Mouse (Mus musculus) heart, postnatal 0 days (tissue): ENCODE results near the gene Pde7b. TPM values are rescaled to one million over a fixed set of nuclear protein-coding genes. Genes with fewer than 3 reads are reported as not detected.

Source experiments
- ATAC-seq: fragments of 200-750 bp; cut with Nextera tagmentation; 2 replicates; pipeline ENCODE4 v1.8.0; 2017; ENCODE audit warnings: low read depth, moderate number of reproducible peaks, moderate library complexity; ENCODE audit not compliant: insufficient read depth
- DNase-seq: peaks from one replicate; pipeline ENCODE4 v3.0.0-alpha.2; 2016; ENCODE audit warnings: low spot score
- H3K27ac ChIP-seq: fragments of 300-500 bp; sonication (generic); 2 replicates; pipeline ENCODE4 v1.5.1; 2014; ENCODE audit warnings: low read depth, mild to moderate bottlenecking
- H3K27me3 ChIP-seq: fragments of 300-500 bp; sonication (generic); 2 replicates; pipeline ENCODE4 v1.6.1; 2014; ENCODE audit warnings: low read length, mixed read lengths; ENCODE audit not compliant: control insufficient read depth, insufficient read depth
- H3K36me3 ChIP-seq: fragments of 300-500 bp; sonication (generic); replicated peaks from 2 replicates; pipeline ENCODE4 v1.6.1; 2014; ENCODE audit warnings: low read length, mixed read lengths; ENCODE audit not compliant: control insufficient read depth, insufficient read depth
- H3K4me1 ChIP-seq: fragments of 300-500 bp; sonication (generic); 2 replicates; pipeline ENCODE4 v1.6.1; 2014; ENCODE audit warnings: antibody characterized with exemption; ENCODE audit not compliant: control insufficient read depth, insufficient read depth
- H3K4me2 ChIP-seq: fragments of 300-500 bp; sonication (generic); 2 replicates; pipeline ENCODE4 v1.6.1; 2014; ENCODE audit warnings: low read depth, mild to moderate bottlenecking, low read length, moderate library complexity
- H3K4me3 ChIP-seq: fragments of 300-500 bp; sonication (generic); 2 replicates; pipeline ENCODE4 v1.5.1; 2014; ENCODE audit warnings: low read depth, low read length
- H3K9ac ChIP-seq: fragments of 300-500 bp; sonication (generic); replicated peaks from 2 replicates; pipeline ENCODE4 v1.6.1; 2014; ENCODE audit warnings: low read depth, low read length, mixed read lengths
- H3K9me3 ChIP-seq: fragments of 300-500 bp; sonication (generic); replicated peaks from 2 replicates; pipeline ENCODE4 v1.6.1; 2016; ENCODE audit warnings: low read length; ENCODE audit not compliant: control insufficient read depth
- CTCF ChIP-seq: IDR thresholded peaks from 2 replicates; pipeline ENCODE4 v1.5.1; 2016; ENCODE audit warnings: antibody characterized with exemption, control low read depth, low read depth
- EP300 ChIP-seq: IDR thresholded peaks from 2 replicates; pipeline ENCODE4 v1.6.1; 2016; ENCODE audit warnings: antibody characterized with exemption, low read depth
- WGBS: fragments of 180-500 bp; shearing (Covaris S2); extraction: QIAGEN DNeasy Blood & Tissue Kit; methylation state at CpG from one replicate; pipeline ENCODE4 v1.1.7; 2014; 5-methylcytosine and 5-hydroxymethylcytosine counted together
- polyA plus RNA-seq: library from polyadenylated mRNA; unstranded; fragments of >200 nt; fragmentation: Nextera tagmentation; extraction: Ambion mirVana; gene quantifications from 2 replicates; pipeline ENCODE4 v1.2.1, GENCODE M21; 2015
- total RNA-seq: library from RNA; depleted of rRNA; stranded (reverse); fragments of >200 nt; gene quantifications from 2 replicates; pipeline ENCODE4 v1.2.3, GENCODE M21; 2014; ENCODE audit warnings: low replicate concordance

Gene Pde7b
- total and polyA plus RNA-seq, 2 experiments from 2014 or later, result 5.0 to 11.8 TPM

DNA sequence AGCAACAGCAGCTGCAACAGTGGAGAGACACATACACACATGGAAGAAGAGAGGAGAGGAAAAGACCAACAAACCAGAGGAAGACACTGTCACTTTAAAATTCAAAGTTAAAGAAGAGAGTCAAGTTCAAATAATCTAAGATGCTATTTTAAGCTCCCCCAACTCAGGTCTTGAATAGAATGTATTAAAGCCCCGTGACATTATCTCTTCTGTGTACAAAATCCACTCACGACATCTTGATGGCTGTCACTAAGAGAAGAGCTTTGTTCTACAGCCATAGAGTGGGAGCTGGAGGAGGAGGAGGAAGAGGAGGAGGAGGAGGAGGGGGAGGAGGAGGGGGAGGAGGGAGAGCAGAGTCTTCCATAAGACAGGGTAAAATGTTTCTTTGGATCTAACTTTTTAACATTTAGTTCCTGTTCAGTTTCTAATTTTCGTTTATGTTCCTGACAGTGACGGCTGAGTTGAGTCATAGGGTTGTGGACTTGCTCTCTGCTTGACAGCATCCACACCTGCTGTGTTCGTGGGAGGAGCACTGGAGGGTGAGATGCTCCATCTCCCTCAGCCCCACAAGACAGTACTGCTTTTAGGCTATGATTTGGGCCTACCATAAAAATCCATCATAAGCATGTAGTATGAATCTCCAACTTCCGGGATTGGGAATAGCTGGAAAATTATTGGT is 270.4 kb downstream of the Pde7b start:
- Histone ChIP-seq H3K4me1 (peaks cover 21% of the 10 kb centered on the region), H3K27me3 (no peaks in the 10 kb centered on the region), H3K27ac (no peak overlapping the region), H3K4me2 (no peak overlapping the region), H3K36me3 (no peaks in the 10 kb centered on the region), H3K4me3 (no peak overlapping the region), H3K9ac (no peak overlapping the region), H3K9me3 (no peaks in the 10 kb centered on the region)
- no peak for TF ChIP-seq EP300
- no peak for TF ChIP-seq CTCF
- WGBS, result 45% methylated on average over 6 of the region's 6 CpGs
- peak; percentile 33; the same call in 1 of the 2 replicates for ATAC-seq
- peak; percentile 73 for DNase-seq

DNA sequence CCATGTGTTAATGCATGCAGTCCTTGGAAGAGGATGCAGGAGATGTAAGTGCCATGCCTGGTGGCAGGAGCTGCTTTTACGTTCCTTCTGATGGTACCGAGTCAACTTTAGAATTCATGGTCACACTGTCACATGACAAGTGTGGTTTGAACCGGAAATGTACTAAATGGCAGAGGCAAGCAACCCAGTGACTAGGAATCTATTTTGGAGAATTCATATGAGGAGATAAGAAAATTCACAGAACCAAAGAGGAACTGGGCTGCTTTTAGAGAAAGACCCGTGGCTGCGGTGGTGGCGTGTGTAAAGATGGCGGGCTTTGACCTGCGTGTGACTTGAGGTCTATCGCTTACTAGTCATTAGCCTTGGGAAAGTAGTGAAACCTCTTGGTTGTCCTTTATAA is 287.4 kb downstream of the Pde7b start:
- no peak overlapping the region for H3K4me2 ChIP-seq
- ATAC-seq (no peak), DNase-seq (no peak)
- H3K27ac ChIP-seq, result no peak overlapping the region
- H3K4me1 ChIP-seq, result no peaks in the 10 kb centered on the region
- WGBS, result 87% methylated on average over 9 of the region's 9 CpGs
- no peak overlapping the region for H3K4me3 ChIP-seq
- no peak overlapping the region for H3K9ac ChIP-seq
- no peaks in the 10 kb centered on the region for H3K9me3 ChIP-seq
- H3K36me3 ChIP-seq, result peaks cover 6% of the 10 kb centered on the region; the same call in 1 of the 2 replicates
- no peaks in the 10 kb centered on the region for H3K27me3 ChIP-seq
- TF ChIP-seq EP300 (no peak), CTCF (no peak)

- 65% methylated on average over 2 of the region's 2 CpGs for WGBS
- no peaks in the 10 kb centered on the region for H3K27me3 ChIP-seq
- DNase-seq (no peak), ATAC-seq (no peak)
- H3K4me2 ChIP-seq, result no peak overlapping the region
- H3K36me3 ChIP-seq, result peaks cover 6% of the 10 kb centered on the region; the same call in 1 of the 2 replicates
- no peak overlapping the region for H3K9ac ChIP-seq
- H3K4me1 ChIP-seq, result no peaks in the 10 kb centered on the region
- no peak for TF ChIP-seq EP300
- TF ChIP-seq CTCF, result no peak
- no peak overlapping the region for H3K27ac ChIP-seq
- no peak overlapping the region for H3K4me3 ChIP-seq
- no peaks in the 10 kb centered on the region for H3K9me3 ChIP-seq
Measured at GRCm38 (mm10) chr10:20437021-20437420, 287.9 kb downstream of the Pde7b start.

DNA sequence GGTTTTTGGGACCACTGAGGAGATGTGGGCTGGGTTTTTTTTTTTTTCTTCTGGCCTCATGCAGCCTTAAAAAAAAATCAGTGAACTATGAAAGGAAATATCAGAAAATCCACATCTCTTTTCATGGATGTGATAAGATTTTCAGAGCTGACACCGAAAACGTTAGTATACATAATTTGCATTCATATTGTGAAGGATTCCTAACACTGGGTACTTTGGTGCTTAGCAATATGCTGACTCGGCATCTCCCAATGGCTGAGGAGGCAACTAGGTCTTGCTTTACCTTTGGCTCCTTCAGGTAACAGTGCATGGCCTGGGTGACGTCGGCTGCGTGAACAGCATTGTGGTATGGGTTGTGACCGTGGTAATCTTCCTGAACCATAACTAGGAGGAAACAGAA is 289.0 kb downstream of the Pde7b start:
- Histone ChIP-seq H3K4me2 (no peak overlapping the region), H3K36me3 (peaks cover 6% of the 10 kb centered on the region; the same call in 1 of the 2 replicates), H3K9ac (no peak overlapping the region), H3K27me3 (no peaks in the 10 kb centered on the region), H3K4me1 (no peaks in the 10 kb centered on the region), H3K27ac (no peak overlapping the region), H3K9me3 (no peaks in the 10 kb centered on the region), H3K4me3 (no peak overlapping the region)
- no peak for DNase-seq
- 91% methylated on average over 7 of the region's 7 CpGs for WGBS
- TF ChIP-seq CTCF (no peak), EP300 (no peak)
- ATAC-seq, result no peak

GRCm38 (mm10) chr10:20431336-20431735 is 293.5 kb downstream of the Pde7b start:
- no peak overlapping the region for H3K27ac ChIP-seq
- DNase-seq (no peak), ATAC-seq (peak; percentile 41; the same call in 1 of the 2 replicates)
- H3K4me2 ChIP-seq, result no peak overlapping the region
- H3K4me3 ChIP-seq, result no peak overlapping the region
- 42% methylated on average over 12 of the region's 12 CpGs for WGBS
- H3K9me3 ChIP-seq, result no peaks in the 10 kb centered on the region
- TF ChIP-seq EP300, result no peak
- TF ChIP-seq CTCF, result no peak
- no peak overlapping the region for H3K9ac ChIP-seq
- peaks cover 5% of the 10 kb centered on the region; the same call in 1 of the 2 replicates for H3K36me3 ChIP-seq
- H3K27me3 ChIP-seq, result no peaks in the 10 kb centered on the region
- H3K4me1 ChIP-seq, result no peaks in the 10 kb centered on the region
